Mouse (Mus musculus) testis, adult 2 months (tissue): ENCODE results near the gene Klk1b22.

Experiments used
- CTCF ChIP-seq: fragments of 200-500 bp; IDR thresholded peaks from 2 replicates; pipeline ENCODE4 v1.5.1; 2012; ENCODE audit warnings: low read depth, mild to moderate bottlenecking, inconsistent platforms, low read length, moderate library complexity; ENCODE audit not compliant: control insufficient read depth, insufficient read depth, insufficient replicate concordance
- POLR2A ChIP-seq: fragments of 200-500 bp; IDR thresholded peaks from 2 replicates; pipeline ENCODE4 v1.6.1; 2012; ENCODE audit warnings: low read depth, mild to moderate bottlenecking, inconsistent platforms, low read length, moderate library complexity; ENCODE audit not compliant: control insufficient read depth

- TF ChIP-seq POLR2A = no peak
- no peak for TF ChIP-seq CTCF
Observed at GRCm38 (mm10) chr7:44136467-44136866, 24.0 kb downstream of the Klk1b22 start, which contains the start of gene Klk1b16.
